Mouse (Mus musculus) ES-CJ7 (cell line): ENCODE data around the gene Lfng.

Experiments
- DNase-seq: peaks from one replicate; pipeline ENCODE4 v3.0.0; 2011; ENCODE audit warnings: low read depth, low spot score

Gene Lfng

GRCm38 (mm10) chr5:140639312-140639711 lies 32.2 kb downstream of the Lfng start:
- no peak for DNase-seq

- no peak for DNase-seq
Measured at GRCm38 (mm10) chr5:140639871-140640270, 32.8 kb downstream of the Lfng start.

- no peak for DNase-seq
Measured at GRCm38 (mm10) chr5:140640812-140641211, 33.7 kb downstream of the Lfng start.

- DNase-seq, result no peak
Measured at GRCm38 (mm10) chr5:140641254-140641928, 34.3 kb downstream of the Lfng start.

- no peak for DNase-seq
Measured at GRCm38 (mm10) chr5:140642076-140642475, 35.0 kb downstream of the Lfng start.

- DNase-seq, result no peak
Measured at GRCm38 (mm10) chr5:140644263-140644662, 37.1 kb downstream of the Lfng start.

- no peak for DNase-seq
Measured at GRCm38 (mm10) chr5:140644702-140645201, 37.6 kb downstream of the Lfng start.

GRCm38 (mm10) chr5:140645454-140645853 lies 38.3 kb downstream of the Lfng start:
- DNase-seq, result no peak

GRCm38 (mm10) chr5:140646171-140646570 lies 39.1 kb downstream of the Lfng start:
- DNase-seq, result no peak

GRCm38 (mm10) chr5:140647031-140647760 lies 40.1 kb downstream of the Lfng start:
- no peak for DNase-seq

GRCm38 (mm10) chr5:140647821-140648518 lies 40.9 kb downstream of the Lfng start:
- DNase-seq, result no peak

GRCm38 (mm10) chr5:140648519-140649100 lies 41.5 kb downstream of the Lfng start, which contains the start of gene Ttyh3:
Ttyh3 (minus strand) TSS chr5:140649031.
- peak; percentile 29 for DNase-seq

- DNase-seq, result peak; percentile 96
Measured at GRCm38 (mm10) chr5:140649101-140649667, 42.1 kb downstream of the Lfng start.

GRCm38 (mm10) chr5:140649881-140650414 lies 42.8 kb downstream of the Lfng start:
- DNase-seq, result no peak

- no peak for DNase-seq
Measured at GRCm38 (mm10) chr5:140651231-140651630, 44.1 kb downstream of the Lfng start.

- DNase-seq, result no peak
Measured at GRCm38 (mm10) chr5:140652587-140652986, 45.5 kb downstream of the Lfng start.

GRCm38 (mm10) chr5:140654096-140654845 lies 47.2 kb downstream of the Lfng start:
- DNase-seq, result peak; percentile 34

- DNase-seq, result no peak
Measured at GRCm38 (mm10) chr5:140659607-140660272, 52.6 kb downstream of the Lfng start.

GRCm38 (mm10) chr5:140660398-140660797 lies 53.3 kb downstream of the Lfng start:
- no peak for DNase-seq

GRCm38 (mm10) chr5:140661427-140661826 lies 54.3 kb downstream of the Lfng start:
- no peak for DNase-seq
